Mouse (Mus musculus): Measurements from ENCODE around the gene Crocc2. TPM values are rescaled to one million over a fixed set of nuclear protein-coding genes. Genes with fewer than 3 reads are reported as not detected.

The Crocc2 gene
- polyA plus RNA-seq (2014; fragmentation: Illumina TruSeq; extraction: RNeasy Lipid Tissue Mini Kit (QIAGEN cat#74804)) = 0.11 TPM

GRCm38 (mm10) chr1:93168295-93168775 is at the start of gene Crocc2:
Crocc2 (plus strand) TSS chr1:93168725.

GRCm38 (mm10) chr1:93135036-93135526 is 33.4 kb upstream of the Crocc2 start, which contains the start of gene Agxt:
Agxt (plus strand) TSS chr1:93135240.

GRCm38 (mm10) chr1:93160501-93161133 is 7.9 kb upstream of the Crocc2 start, which contains the start of gene 2310007B03Rik:
2310007B03Rik (minus strand) TSS chr1:93160948.

DNA sequence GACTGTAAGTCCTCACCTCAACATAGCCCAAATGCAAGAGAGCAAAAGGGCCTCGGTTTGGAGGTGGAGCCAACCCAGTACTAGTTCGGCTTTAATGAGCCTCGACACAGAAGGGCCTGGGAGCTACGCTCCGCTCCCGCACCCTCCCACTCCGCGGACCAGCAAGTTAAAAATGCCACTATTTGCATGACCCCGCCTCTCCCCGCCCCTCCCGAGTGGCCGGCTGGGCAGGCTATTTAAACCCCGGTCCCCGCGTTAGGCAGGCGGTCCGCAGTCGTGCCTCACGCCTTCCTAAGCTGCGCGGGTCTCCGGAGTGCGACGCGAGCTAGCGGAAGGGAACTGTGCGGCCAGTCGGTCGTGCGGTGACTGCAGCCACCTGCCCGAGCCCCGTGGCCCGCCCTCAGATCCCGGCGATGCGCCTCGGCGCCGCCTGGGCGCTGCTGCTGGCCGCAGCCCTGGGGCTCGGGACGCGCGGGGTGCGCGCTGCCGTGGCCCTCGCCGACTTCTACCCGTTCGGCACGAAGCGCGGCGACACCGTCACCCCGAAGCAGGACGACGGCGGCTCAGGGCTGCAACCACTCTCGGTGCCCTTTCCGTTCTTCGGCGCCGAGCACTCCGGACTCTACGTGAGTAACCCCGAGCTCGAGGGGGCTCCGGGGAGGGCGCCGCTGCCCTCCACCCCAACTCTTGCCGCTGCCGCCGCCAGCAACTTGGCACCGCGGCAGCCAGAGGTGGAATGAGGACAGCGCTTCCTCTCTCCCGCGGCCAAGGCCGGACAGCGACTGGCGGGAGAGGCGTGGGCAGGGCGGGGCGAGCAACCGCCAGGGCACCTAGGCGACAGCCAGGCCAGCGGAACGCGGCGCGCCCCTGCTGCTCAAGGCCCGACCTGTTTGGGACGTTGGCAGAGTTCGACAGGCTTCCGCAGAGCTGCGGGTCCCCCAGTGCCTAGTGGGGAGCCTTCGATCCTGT is 67.3 kb downstream of the Crocc2 start, which contains the start of gene Sned1:
Gene Sned1 (plus strand): TSS at position 266 of the 969 bp plus-strand sequence.

Other genes starting within 250 kb of the Crocc2 start
- gene Capn10, start 234.3 kb upstream of the Crocc2 start, polyA plus RNA-seq (2014; fragmentation: Illumina TruSeq; extraction: RNeasy Lipid Tissue Mini Kit (QIAGEN cat#74804)) = 2.4 TPM
- gene Gpr35, start 217.9 kb upstream of the Crocc2 start, polyA plus RNA-seq (2014; fragmentation: Illumina TruSeq; extraction: RNeasy Lipid Tissue Mini Kit (QIAGEN cat#74804)) = 1.8 TPM
- not detected for gene Aqp12, start 162.4 kb upstream of the Crocc2 start, polyA plus RNA-seq (2014; fragmentation: Illumina TruSeq; extraction: RNeasy Lipid Tissue Mini Kit (QIAGEN cat#74804))
- gene Kif1a, start 66.8 kb upstream of the Crocc2 start, polyA plus RNA-seq (2014; fragmentation: Illumina TruSeq; extraction: RNeasy Lipid Tissue Mini Kit (QIAGEN cat#74804)) = 0.51 TPM
- not detected for gene Agxt, start 33.5 kb upstream of the Crocc2 start, polyA plus RNA-seq (2014; fragmentation: Illumina TruSeq; extraction: RNeasy Lipid Tissue Mini Kit (QIAGEN cat#74804))
- 0.26 TPM for gene 2310007B03Rik, start 7.8 kb upstream of the Crocc2 start, polyA plus RNA-seq (2014; fragmentation: Illumina TruSeq; extraction: RNeasy Lipid Tissue Mini Kit (QIAGEN cat#74804))
- 34.8 TPM for gene Sned1, start 67.1 kb downstream of the Crocc2 start, polyA plus RNA-seq (2014; fragmentation: Illumina TruSeq; extraction: RNeasy Lipid Tissue Mini Kit (QIAGEN cat#74804))
- 16.5 TPM for gene Mterf4, start 137.2 kb downstream of the Crocc2 start, polyA plus RNA-seq (2014; fragmentation: Illumina TruSeq; extraction: RNeasy Lipid Tissue Mini Kit (QIAGEN cat#74804))
- 134 TPM for gene Ppp1r7, start 174.1 kb downstream of the Crocc2 start, polyA plus RNA-seq (2014; fragmentation: Illumina TruSeq; extraction: RNeasy Lipid Tissue Mini Kit (QIAGEN cat#74804))
- 4.4 TPM for gene Pask, start 174.8 kb downstream of the Crocc2 start, polyA plus RNA-seq (2014; fragmentation: Illumina TruSeq; extraction: RNeasy Lipid Tissue Mini Kit (QIAGEN cat#74804))
- not detected for gene Ano7, start 205.2 kb downstream of the Crocc2 start, polyA plus RNA-seq (2014; fragmentation: Illumina TruSeq; extraction: RNeasy Lipid Tissue Mini Kit (QIAGEN cat#74804))

All from ovary, adult 10 weeks (tissue).